Mouse (Mus musculus) lung, postnatal 0 days (tissue): ENCODE measurements at regions not wholly inside any gene's neighbourhood (a gene's known extent, or its start where the extent isn't known, plus 50 kb on each side); places are given as distances from the start of the nearest gene placed in this dataset.

Experiments used
- CTCF ChIP-seq: IDR thresholded peaks from 2 replicates; pipeline ENCODE4 v1.5.1; 2016; ENCODE audit warnings: antibody characterized with exemption, mild to moderate bottlenecking
- EP300 ChIP-seq: IDR thresholded peaks from 2 replicates; pipeline ENCODE4 v1.6.1; 2016; ENCODE audit warnings: antibody characterized with exemption, mild to moderate bottlenecking, control low read depth

- TF ChIP-seq CTCF (no peak), EP300 (no peak)
Observed at GRCm38 (mm10) chr9:5663886-5664285, 318.7 kb downstream of the Casp12 start.
